Mouse (Mus musculus) spleen, adult 2 months (tissue): ENCODE data around the gene Zfp110.

Experiments
- CTCF ChIP-seq: fragments of 200-500 bp; IDR thresholded peaks from 2 replicates; pipeline ENCODE4 v1.5.1; 2011; ENCODE audit warnings: mild to moderate bottlenecking, inconsistent platforms; ENCODE audit not compliant: insufficient read depth, insufficient read length, insufficient replicate concordance; ENCODE audit errors: extremely low read depth
- POLR2A ChIP-seq: fragments of 200-500 bp; IDR thresholded peaks from 2 replicates; pipeline ENCODE4 v1.6.1; 2011; ENCODE audit warnings: low read depth, low read length, inconsistent platforms

- no peak for TF ChIP-seq CTCF
- peak; percentile 79 for TF ChIP-seq POLR2A
These were observed at the start of gene Zfp110 for GRCm38 (mm10) chr7:12834162-12835120.
